Mouse (Mus musculus): ENCODE results near the gene Tmem106a. TPM values are rescaled to one million over a fixed set of nuclear protein-coding genes. Genes with fewer than 3 reads are reported as not detected.
"Not testable (repeated sequence)": the region's sequence is repeated elsewhere in the genome, so short reads cannot be mapped to it uniquely, and the experiment has no call there.

The Tmem106a gene
- total RNA-seq, 2 experiments from 2014 or later = 0.96 to 1.8 TPM

GRCm38 (mm10) chr11:101628733-101629417 lies 46.8 kb downstream of the Tmem106a start:
- DNase-seq; intact Hi-C loops (cut with DNase I): not testable (repeated sequence)

- intact Hi-C loops (cut with DNase I) = no loop called here
- DNase-seq = no peak
Observed at GRCm38 (mm10) chr11:101635660-101636059, 53.6 kb downstream of the Tmem106a start.

- intact Hi-C loops (cut with DNase I) = no loop called here
- DNase-seq = no peak
Observed at GRCm38 (mm10) chr11:101639761-101640160, 57.7 kb downstream of the Tmem106a start.

- intact Hi-C loops (cut with DNase I) = not testable (repeated sequence)
- peak; percentile 73 to 74 for DNase-seq
Observed at GRCm38 (mm10) chr11:101640857-101641709, 59.0 kb downstream of the Tmem106a start.

Other genes with a start within 250 kb of the Tmem106a start
- gene G6pc, start 214.7 kb upstream of the Tmem106a start, total RNA-seq (2021) = not detected
- gene Aarsd1, start 164.6 kb upstream of the Tmem106a start, total RNA-seq (2021) = 10 to 100 TPM; 10.5 to 19.4 TPM
- 10 to 100 TPM in 1 of 2 experiments, 1 to 10 TPM in 1; 8.1 to 13.0 TPM for gene Gm27029, start 157.4 kb upstream of the Tmem106a start, total RNA-seq (2021)
- gene Rundc1, start 157.2 kb upstream of the Tmem106a start, total RNA-seq (2021) = 1 to 10 TPM; 6.7 to 7.9 TPM
- 100 to 1,000 TPM in 1 of 2 experiments, 10 to 100 TPM in 1; 83.5 to 111 TPM for gene Ptges3l, start 156.9 kb upstream of the Tmem106a start, total RNA-seq (2021)
- 10 to 100 TPM; 35.1 to 42.1 TPM for gene Rpl27, start 139.9 kb upstream of the Tmem106a start, total RNA-seq (2021)
- gene Ifi35, start 133.8 kb upstream of the Tmem106a start, total RNA-seq (2021) = 10 to 100 TPM in 1 of 2 experiments, 1 to 10 TPM in 1; 9.1 to 13.0 TPM
- 1 to 10 TPM; 2.8 to 3.0 TPM for gene Rnd2, start 117.2 kb upstream of the Tmem106a start, total RNA-seq (2021)
- gene Vat1, start 116.0 kb upstream of the Tmem106a start, total RNA-seq (2021) = 10 to 100 TPM; 11.5 to 12.3 TPM
- gene Brca1, start 30.3 kb upstream of the Tmem106a start, total RNA-seq (2021) = under 1 TPM; 0.31 to 0.57 TPM
- gene Nbr1, start 30.1 kb upstream of the Tmem106a start, total RNA-seq (2021) = 10 to 100 TPM; 54.0 to 61.6 TPM
- not detected for gene Gm11634, start 17.0 kb downstream of the Tmem106a start, total RNA-seq (2021)
- gene Rdm1, start 45.0 kb downstream of the Tmem106a start, total RNA-seq (2021) = 10 to 100 TPM; 22.4 to 24.3 TPM
- 1 to 10 TPM; 4.7 to 9.3 TPM for gene Arl4d, start 83.3 kb downstream of the Tmem106a start, total RNA-seq (2021)
- 10 to 100 TPM; 11.9 to 13.1 TPM for gene Dhx8, start 150.7 kb downstream of the Tmem106a start, total RNA-seq (2021)
- 1 to 10 TPM; 4.9 to 5.1 TPM for gene Etv4, start 203.1 kb downstream of the Tmem106a start, total RNA-seq (2021)

Measured in gastrocnemius, postnatal 36 days (tissue).